Mouse (Mus musculus) kidney, postnatal 0 days (tissue): ENCODE measurements around the gene Lima1. TPM values are rescaled to one million over a fixed set of nuclear protein-coding genes. Genes with fewer than 3 reads are reported as not detected.
A peak's percentile ranks its signal among the peaks of the same experiment; 100 is the strongest.

ENCODE experiments used
- ATAC-seq: fragments of 200-750 bp; cut with Nextera tagmentation; replicated peaks from 2 replicates; pipeline ENCODE4 v1.8.0; 2017; ENCODE audit warnings: low read depth, moderate number of reproducible peaks, moderate TSS enrichment, moderate library complexity; ENCODE audit not compliant: low FRiP score
- DNase-seq: peaks from one replicate; pipeline ENCODE4 v3.0.0-alpha.2; 2016; ENCODE audit warnings: low spot score
- H3K27ac ChIP-seq: fragments of 300-500 bp; sonication (generic); 2 replicates; pipeline ENCODE4 v1.5.1; 2014; ENCODE audit warnings: mild to moderate bottlenecking
- H3K27me3 ChIP-seq: fragments of 300-500 bp; sonication (generic); 2 replicates; pipeline ENCODE4 v1.6.1; 2014; ENCODE audit warnings: low read length, mixed read lengths; ENCODE audit not compliant: insufficient read depth
- H3K36me3 ChIP-seq: fragments of 300-500 bp; sonication (generic); 2 replicates; pipeline ENCODE4 v1.6.1; 2014; ENCODE audit warnings: low read length, mixed read lengths; ENCODE audit not compliant: insufficient read depth
- H3K4me1 ChIP-seq: fragments of 300-500 bp; sonication (generic); replicated peaks from 2 replicates; pipeline ENCODE4 v1.6.1; 2014; ENCODE audit warnings: antibody characterized with exemption, low read length, mixed read lengths; ENCODE audit not compliant: insufficient read depth
- H3K4me2 ChIP-seq: fragments of 300-500 bp; sonication (generic); 2 replicates; pipeline ENCODE4 v1.6.1; 2014; ENCODE audit warnings: mild to moderate bottlenecking, low read length, moderate library complexity, mixed read lengths
- H3K4me3 ChIP-seq: fragments of 300-500 bp; sonication (generic); replicated peaks from 2 replicates; pipeline ENCODE4 v1.5.1; 2014; ENCODE audit warnings: low read depth, low read length
- H3K9ac ChIP-seq: fragments of 300-500 bp; sonication (generic); 2 replicates; pipeline ENCODE4 v1.6.1; 2014; ENCODE audit warnings: low read depth, low read length
- H3K9me3 ChIP-seq: fragments of 300-500 bp; sonication (generic); replicated peaks from 2 replicates; pipeline ENCODE4 v1.6.1; 2016; ENCODE audit warnings: low read length, inconsistent platforms, mixed read lengths
- CTCF ChIP-seq: IDR thresholded peaks from 2 replicates; pipeline ENCODE4 v1.5.1; 2016; ENCODE audit warnings: antibody characterized with exemption, low read depth, mild to moderate bottlenecking, moderate library complexity
- WGBS: fragments of 180-500 bp; shearing (Covaris S2); extraction: QIAGEN DNeasy Blood & Tissue Kit; methylation state at CpG from one replicate; pipeline ENCODE4 v1.1.7; 2014; 5-methylcytosine and 5-hydroxymethylcytosine counted together
- polyA plus RNA-seq: library from polyadenylated mRNA; unstranded; fragments of >200 nt; fragmentation: Nextera tagmentation; extraction: Ambion mirVana; gene quantifications from 2 replicates; pipeline ENCODE4 v1.2.1, GENCODE M21; 2015

Lima1 gene
- polyA plus RNA-seq, 1 experiment from 2014 or later: 42.8 TPM

DNA sequence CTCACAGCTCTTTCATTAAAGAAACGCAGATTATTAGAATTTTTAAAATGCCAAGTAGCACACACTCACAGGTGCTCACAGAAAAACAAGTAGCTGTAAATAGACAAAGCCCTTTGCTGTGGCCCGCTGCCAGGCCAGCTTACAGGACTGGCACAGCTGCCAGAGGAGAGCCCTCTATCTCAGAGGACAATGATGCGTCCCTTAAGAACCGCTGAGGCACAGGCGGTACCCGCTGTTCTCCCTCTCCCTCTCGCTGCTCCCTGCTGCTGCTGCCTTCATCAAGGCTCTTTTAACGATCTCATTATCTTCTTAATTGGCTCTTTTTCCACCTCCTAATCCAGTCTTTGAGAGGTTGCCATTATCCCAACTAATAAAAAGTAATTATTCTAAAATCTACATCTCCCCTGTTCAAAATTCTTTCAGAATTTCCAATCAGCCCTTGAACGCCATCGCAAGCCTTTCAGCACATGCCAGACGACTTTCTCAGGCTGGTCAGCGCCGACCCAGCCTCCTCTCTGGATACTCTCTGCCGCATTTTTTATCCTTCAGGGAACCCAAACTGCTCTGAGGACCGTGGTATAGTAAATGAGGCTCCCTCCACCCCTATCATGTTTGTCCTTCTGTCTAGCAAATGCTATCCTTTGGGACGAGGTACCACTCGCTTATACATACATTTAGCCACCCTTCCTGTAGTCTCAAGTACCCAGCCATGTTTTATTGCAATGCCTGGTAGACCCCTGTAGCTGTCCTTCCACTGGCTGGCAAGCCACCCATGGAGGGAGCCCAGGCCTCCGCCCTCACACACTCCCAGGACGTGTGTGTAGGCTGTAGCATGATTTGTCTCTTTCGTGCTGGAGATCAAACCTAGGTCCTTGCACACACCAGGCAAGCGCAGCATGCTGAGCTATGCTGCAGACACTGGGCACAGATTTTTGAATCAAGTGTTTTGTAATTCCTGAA is 67.2 kb downstream of the Lima1 start:
- Histone ChIP-seq H3K9me3 (no peaks in the 10 kb centered on the region), H3K4me3 (no peak overlapping the region), H3K36me3 (peaks cover 22% of the 10 kb centered on the region), H3K4me2 (no peak overlapping the region), H3K9ac (no peak overlapping the region), H3K4me1 (no peaks in the 10 kb centered on the region), H3K27me3 (no peaks in the 10 kb centered on the region), H3K27ac (no peak overlapping the region)
- ATAC-seq (no peak), DNase-seq (no peak)
- TF ChIP-seq CTCF: no peak
- WGBS: 63% methylated on average over 21 of the region's 21 CpGs

DNA sequence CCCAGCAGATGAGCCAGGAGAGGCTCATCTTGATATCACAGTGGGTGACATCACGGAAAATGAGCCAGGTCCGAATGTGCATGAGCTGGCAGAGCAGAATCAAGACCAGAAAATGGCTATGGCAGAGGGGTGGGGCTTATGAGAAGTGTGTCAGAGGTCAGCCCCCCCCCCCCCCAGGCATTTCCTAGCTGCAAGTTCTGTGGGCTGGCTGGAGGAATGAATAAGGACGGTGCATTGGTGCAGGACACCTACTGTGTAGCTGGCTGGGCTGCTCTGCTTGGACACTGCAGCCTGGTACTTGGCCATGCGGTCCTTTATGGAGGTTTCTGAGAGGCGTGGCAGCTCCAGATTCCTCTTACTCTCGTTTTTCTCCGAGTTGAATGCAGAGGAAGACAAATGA is 69.1 kb downstream of the Lima1 start:
- Histone ChIP-seq H3K36me3 (peaks cover 22% of the 10 kb centered on the region), H3K27me3 (no peaks in the 10 kb centered on the region), H3K9me3 (no peaks in the 10 kb centered on the region), H3K27ac (no peak overlapping the region), H3K4me1 (no peaks in the 10 kb centered on the region), H3K4me3 (no peak overlapping the region), H3K9ac (no peak overlapping the region), H3K4me2 (no peak overlapping the region)
- DNase-seq: no peak
- 49% methylated on average over 7 of the region's 7 CpGs for WGBS
- no peak for TF ChIP-seq CTCF
- no peak for ATAC-seq

DNA sequence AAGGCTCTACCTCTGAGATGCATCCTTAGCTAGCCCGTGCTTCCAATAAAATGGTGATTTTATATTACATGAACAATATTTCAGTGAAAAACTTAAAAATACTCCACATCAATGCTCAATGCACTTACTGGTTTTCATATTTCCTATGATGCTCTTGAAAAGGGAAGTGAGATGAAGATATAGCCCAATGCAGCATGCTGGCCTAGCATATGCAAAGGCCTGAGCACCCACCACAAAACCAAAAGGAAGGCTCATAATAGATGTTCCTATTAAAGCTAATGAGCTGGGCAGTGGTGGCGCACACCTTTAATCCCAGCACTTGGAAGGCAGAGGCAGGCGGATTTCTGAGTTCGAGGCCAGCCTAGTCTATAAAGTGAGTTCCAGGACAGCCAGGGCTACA is 69.6 kb downstream of the Lima1 start:
- H3K27ac ChIP-seq: no peak overlapping the region
- TF ChIP-seq CTCF: no peak
- DNase-seq: no peak
- no peak overlapping the region for H3K9ac ChIP-seq
- H3K4me2 ChIP-seq: no peak overlapping the region
- no peaks in the 10 kb centered on the region for H3K4me1 ChIP-seq
- no peaks in the 10 kb centered on the region for H3K9me3 ChIP-seq
- ATAC-seq: no peak
- no peak overlapping the region for H3K4me3 ChIP-seq
- H3K36me3 ChIP-seq: peaks cover 22% of the 10 kb centered on the region
- 99% methylated on average over 4 of the region's 4 CpGs for WGBS
- H3K27me3 ChIP-seq: no peaks in the 10 kb centered on the region

DNA sequence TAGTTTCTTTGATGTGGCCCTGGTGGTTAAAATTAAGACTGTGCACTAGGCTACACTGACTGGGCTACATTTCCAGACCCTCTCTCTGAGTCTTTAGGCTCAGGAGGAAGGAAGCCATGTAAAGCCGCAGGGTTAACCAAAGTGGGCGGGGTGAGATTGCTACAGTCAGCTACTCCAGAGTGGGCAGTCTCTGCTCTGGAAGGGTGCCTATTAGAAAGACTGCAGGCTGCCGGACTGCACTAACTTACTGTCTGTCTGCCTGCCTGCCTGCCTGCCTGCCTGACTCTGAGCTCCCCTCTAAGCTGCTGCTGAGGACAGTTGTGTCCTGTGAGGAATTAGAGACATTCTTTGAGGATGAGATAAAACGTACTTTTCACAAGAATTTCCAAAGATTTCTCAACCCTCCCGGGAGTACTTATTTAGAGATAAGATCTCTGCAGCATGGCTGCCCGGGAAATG is 72.0 kb downstream of the Lima1 start:
- Histone ChIP-seq H3K27me3 (no peaks in the 10 kb centered on the region), H3K4me3 (no peak overlapping the region), H3K9me3 (no peaks in the 10 kb centered on the region), H3K4me1 (no peaks in the 10 kb centered on the region), H3K36me3 (peaks cover 22% of the 10 kb centered on the region), H3K27ac (no peak overlapping the region), H3K9ac (0 out of 2 replicates have a peak overlapping the region, but pooled peaks have one; percentile 20), H3K4me2 (no peak overlapping the region)
- DNase-seq (peak; percentile 67), ATAC-seq (peak; percentile 65; the same call in 1 of the 2 replicates)
- 21% methylated on average over 6 of the region's 6 CpGs for WGBS
- no peak; the same call in 1 of the 2 replicates for TF ChIP-seq CTCF

DNA sequence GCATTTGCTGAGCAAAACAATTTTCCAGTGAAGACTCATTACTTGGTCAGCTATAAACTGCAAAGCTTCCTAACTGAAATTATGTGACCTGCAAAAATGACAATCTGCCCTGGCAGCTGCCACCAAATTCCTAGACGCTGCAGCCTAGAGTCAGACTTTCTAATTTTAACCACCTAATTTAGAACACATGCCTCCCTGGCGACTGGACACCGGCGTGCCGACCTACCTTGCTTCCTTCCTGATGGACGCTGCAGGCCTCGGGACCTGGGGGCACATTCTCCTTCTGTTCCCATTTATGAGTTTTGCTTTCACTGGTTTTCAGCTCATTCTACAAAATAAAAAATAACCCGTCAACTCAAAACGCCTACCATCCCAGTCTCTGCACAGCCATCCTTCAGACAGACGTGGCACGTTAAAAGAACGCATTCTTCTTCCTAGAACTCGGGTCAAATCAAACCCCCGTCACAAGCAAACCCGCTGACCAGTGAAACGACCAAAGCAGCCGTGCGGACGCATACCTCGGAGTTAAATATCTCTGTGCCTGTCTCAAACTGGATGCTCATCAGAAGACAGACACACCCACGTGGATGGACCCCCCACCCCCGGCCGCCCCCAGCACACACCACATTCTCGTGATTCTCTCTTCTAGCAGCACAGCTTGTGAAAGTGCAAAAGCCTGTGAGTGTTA is 73.2 kb downstream of the Lima1 start:
- TF ChIP-seq CTCF: no peak
- H3K36me3 ChIP-seq: peaks cover 16% of the 10 kb centered on the region
- no peaks in the 10 kb centered on the region for H3K9me3 ChIP-seq
- ATAC-seq (no peak), DNase-seq (no peak)
- H3K4me1 ChIP-seq: no peaks in the 10 kb centered on the region
- no peak overlapping the region for H3K4me3 ChIP-seq
- no peak overlapping the region for H3K4me2 ChIP-seq
- no peak overlapping the region for H3K27ac ChIP-seq
- H3K9ac ChIP-seq: no peak overlapping the region
- 43% methylated on average over 24 of the region's 24 CpGs for WGBS
- no peaks in the 10 kb centered on the region for H3K27me3 ChIP-seq

DNA sequence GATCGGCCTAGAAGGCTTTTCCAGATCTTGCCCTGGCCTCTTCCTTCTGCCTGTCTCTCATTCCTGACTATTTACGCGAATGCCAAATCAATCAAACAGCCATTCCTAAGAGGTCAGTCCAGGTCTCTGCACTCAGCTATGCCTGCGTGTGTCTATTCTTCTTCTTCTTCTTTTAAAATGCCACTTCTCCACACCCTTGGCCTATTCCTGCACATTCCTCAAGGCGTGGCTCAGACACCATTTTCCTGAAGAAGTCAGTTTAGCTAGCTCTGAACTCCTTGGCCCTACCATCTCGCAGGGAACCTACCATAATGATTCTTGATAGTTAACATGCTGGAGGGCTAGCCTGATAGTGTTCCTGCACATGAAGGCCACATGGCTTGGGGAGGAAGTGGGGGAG is 75.5 kb downstream of the Lima1 start:
- Histone ChIP-seq H3K36me3 (no peaks in the 10 kb centered on the region), H3K4me2 (no peak overlapping the region), H3K4me1 (no peaks in the 10 kb centered on the region), H3K27ac (no peak overlapping the region), H3K4me3 (no peak overlapping the region), H3K9ac (no peak overlapping the region), H3K9me3 (no peaks in the 10 kb centered on the region), H3K27me3 (no peaks in the 10 kb centered on the region)
- WGBS: 81% methylated on average over 6 of the region's 6 CpGs
- no peak for DNase-seq
- ATAC-seq: no peak
- no peak for TF ChIP-seq CTCF
